Mouse (Mus musculus) heart, postnatal 0 days (tissue): ENCODE results near the gene Helz2. TPM values are rescaled to one million over a fixed set of nuclear protein-coding genes. Genes with fewer than 3 reads are reported as not detected.

Source experiments
- ATAC-seq: fragments of 200-750 bp; cut with Nextera tagmentation; 2 replicates; pipeline ENCODE4 v1.8.0; 2017; ENCODE audit warnings: low read depth, moderate number of reproducible peaks, moderate library complexity; ENCODE audit not compliant: insufficient read depth
- DNase-seq: peaks from one replicate; pipeline ENCODE4 v3.0.0-alpha.2; 2016; ENCODE audit warnings: low spot score
- H3K27ac ChIP-seq: fragments of 300-500 bp; sonication (generic); 2 replicates; pipeline ENCODE4 v1.5.1; 2014; ENCODE audit warnings: low read depth, mild to moderate bottlenecking
- H3K27me3 ChIP-seq: fragments of 300-500 bp; sonication (generic); 2 replicates; pipeline ENCODE4 v1.6.1; 2014; ENCODE audit warnings: low read length, mixed read lengths; ENCODE audit not compliant: control insufficient read depth, insufficient read depth
- H3K36me3 ChIP-seq: fragments of 300-500 bp; sonication (generic); replicated peaks from 2 replicates; pipeline ENCODE4 v1.6.1; 2014; ENCODE audit warnings: low read length, mixed read lengths; ENCODE audit not compliant: control insufficient read depth, insufficient read depth
- H3K4me1 ChIP-seq: fragments of 300-500 bp; sonication (generic); 2 replicates; pipeline ENCODE4 v1.6.1; 2014; ENCODE audit warnings: antibody characterized with exemption; ENCODE audit not compliant: control insufficient read depth, insufficient read depth
- H3K4me2 ChIP-seq: fragments of 300-500 bp; sonication (generic); 2 replicates; pipeline ENCODE4 v1.6.1; 2014; ENCODE audit warnings: low read depth, mild to moderate bottlenecking, low read length, moderate library complexity
- H3K4me3 ChIP-seq: fragments of 300-500 bp; sonication (generic); 2 replicates; pipeline ENCODE4 v1.5.1; 2014; ENCODE audit warnings: low read depth, low read length
- H3K9ac ChIP-seq: fragments of 300-500 bp; sonication (generic); replicated peaks from 2 replicates; pipeline ENCODE4 v1.6.1; 2014; ENCODE audit warnings: low read depth, low read length, mixed read lengths
- H3K9me3 ChIP-seq: fragments of 300-500 bp; sonication (generic); replicated peaks from 2 replicates; pipeline ENCODE4 v1.6.1; 2016; ENCODE audit warnings: low read length; ENCODE audit not compliant: control insufficient read depth
- CTCF ChIP-seq: IDR thresholded peaks from 2 replicates; pipeline ENCODE4 v1.5.1; 2016; ENCODE audit warnings: antibody characterized with exemption, control low read depth, low read depth
- EP300 ChIP-seq: IDR thresholded peaks from 2 replicates; pipeline ENCODE4 v1.6.1; 2016; ENCODE audit warnings: antibody characterized with exemption, low read depth
- WGBS: fragments of 180-500 bp; shearing (Covaris S2); extraction: QIAGEN DNeasy Blood & Tissue Kit; methylation state at CpG from one replicate; pipeline ENCODE4 v1.1.7; 2014; 5-methylcytosine and 5-hydroxymethylcytosine counted together
- polyA plus RNA-seq: library from polyadenylated mRNA; unstranded; fragments of >200 nt; fragmentation: Nextera tagmentation; extraction: Ambion mirVana; gene quantifications from 2 replicates; pipeline ENCODE4 v1.2.1, GENCODE M21; 2015
- total RNA-seq: library from RNA; depleted of rRNA; stranded (reverse); fragments of >200 nt; gene quantifications from 2 replicates; pipeline ENCODE4 v1.2.3, GENCODE M21; 2014; ENCODE audit warnings: low replicate concordance; rRNA removed

The Helz2 gene
- total and polyA plus RNA-seq, 2 experiments from 2014 or later: 0.90 to 19.4 TPM

GRCm38 (mm10) chr2:181180898-181181297, 60.9 kb downstream of the Helz2 start:
- no peak overlapping the region for H3K4me2 ChIP-seq
- no peaks in the 10 kb centered on the region for H3K36me3 ChIP-seq
- H3K4me3 ChIP-seq: no peak overlapping the region
- H3K27me3 ChIP-seq: no peaks in the 10 kb centered on the region
- DNase-seq: no peak
- TF ChIP-seq CTCF (no peak), EP300 (no peak)
- no peak overlapping the region for H3K9ac ChIP-seq
- no peaks in the 10 kb centered on the region for H3K4me1 ChIP-seq
- no peak overlapping the region for H3K27ac ChIP-seq
- H3K9me3 ChIP-seq: no peaks in the 10 kb centered on the region
- ATAC-seq: no peak
- WGBS: 59% methylated on average over 6 of the region's 6 CpGs

- TF ChIP-seq EP300: no peak
- TF ChIP-seq CTCF: no peak
- H3K4me1 ChIP-seq: no peaks in the 10 kb centered on the region
- ATAC-seq (no peak), DNase-seq (no peak)
- no peak overlapping the region for H3K4me3 ChIP-seq
- no peaks in the 10 kb centered on the region for H3K9me3 ChIP-seq
- H3K27me3 ChIP-seq: no peaks in the 10 kb centered on the region
- H3K36me3 ChIP-seq: no peaks in the 10 kb centered on the region
- 45% methylated on average over 5 of the region's 5 CpGs for WGBS
- H3K9ac ChIP-seq: no peak overlapping the region
- no peak overlapping the region for H3K4me2 ChIP-seq
- no peak overlapping the region for H3K27ac ChIP-seq
Observed at GRCm38 (mm10) chr2:181178471-181178870, 63.4 kb downstream of the Helz2 start.

GRCm38 (mm10) chr2:181178015-181178414, 63.8 kb downstream of the Helz2 start:
- no peaks in the 10 kb centered on the region for H3K4me1 ChIP-seq
- WGBS: 73% methylated on average over 3 of the region's 3 CpGs
- H3K27me3 ChIP-seq: no peaks in the 10 kb centered on the region
- ATAC-seq: no peak
- no peak overlapping the region for H3K9ac ChIP-seq
- DNase-seq: no peak
- H3K9me3 ChIP-seq: no peaks in the 10 kb centered on the region
- no peak for TF ChIP-seq EP300
- no peak for TF ChIP-seq CTCF
- H3K27ac ChIP-seq: no peak overlapping the region
- H3K4me3 ChIP-seq: no peak overlapping the region
- H3K36me3 ChIP-seq: no peaks in the 10 kb centered on the region
- no peak overlapping the region for H3K4me2 ChIP-seq

Other genes starting within 250 kb of the Helz2 start
- 0.81 TPM in 1 of 2 replicates, not detected in the other for gene Chrna4, start 198.5 kb downstream of the Helz2 start, total RNA-seq
- gene Chrna4, start 198.5 kb downstream of the Helz2 start, polyA plus RNA-seq: 0.05 and 0.12 TPM in 2 replicates
- 0.04 and 0.08 TPM in 2 replicates for gene Kcnq2, start 106.7 kb downstream of the Helz2 start, total RNA-seq
- gene Kcnq2, start 106.7 kb downstream of the Helz2 start, polyA plus RNA-seq: not detected in 2 replicates
- 263 and 291 TPM in 2 replicates for gene Eef1a2, start 85.0 kb downstream of the Helz2 start, total RNA-seq
- 19.9 and 21.6 TPM in 2 replicates for gene Eef1a2, start 85.0 kb downstream of the Helz2 start, polyA plus RNA-seq
- gene Ppdpf, start 54.8 kb downstream of the Helz2 start, total RNA-seq: 154 and 155 TPM in 2 replicates
- 145 and 157 TPM in 2 replicates for gene Ppdpf, start 54.8 kb downstream of the Helz2 start, polyA plus RNA-seq
- not detected in 2 replicates for gene Ptk6, start 39.2 kb downstream of the Helz2 start, total RNA-seq
- not detected in 2 replicates for gene Ptk6, start 39.2 kb downstream of the Helz2 start, polyA plus RNA-seq
- gene Srms, start 28.8 kb downstream of the Helz2 start, total RNA-seq: 0.04 TPM in 1 of 2 replicates, not detected in the other
- 0.08 and 0.10 TPM in 2 replicates for gene Srms, start 28.8 kb downstream of the Helz2 start, polyA plus RNA-seq
- not detected in 2 replicates for gene Fndc11, start 22.0 kb downstream of the Helz2 start, total RNA-seq
- gene Fndc11, start 22.0 kb downstream of the Helz2 start, polyA plus RNA-seq: not detected in 2 replicates
- 13.4 and 13.5 TPM in 2 replicates for gene Gmeb2, start 46.0 kb upstream of the Helz2 start, total RNA-seq
- 4.5 and 4.6 TPM in 2 replicates for gene Gmeb2, start 46.0 kb upstream of the Helz2 start, polyA plus RNA-seq
- gene Stmn3, start 72.5 kb upstream of the Helz2 start, total RNA-seq: 0.31 and 2.0 TPM in 2 replicates
- gene Stmn3, start 72.5 kb upstream of the Helz2 start, polyA plus RNA-seq: 0.16 and 0.78 TPM in 2 replicates
- gene Rtel1, start 77.7 kb upstream of the Helz2 start, total RNA-seq: 27.4 and 53.1 TPM in 2 replicates
- 7.6 and 10.0 TPM in 2 replicates for gene Rtel1, start 77.7 kb upstream of the Helz2 start, polyA plus RNA-seq
- 26.0 and 38.4 TPM in 2 replicates for gene Zgpat, start 122.9 kb upstream of the Helz2 start, total RNA-seq
- gene Zgpat, start 122.9 kb upstream of the Helz2 start, polyA plus RNA-seq: 18.7 and 19.2 TPM in 2 replicates
- 11.4 and 17.9 TPM in 2 replicates for gene Arfrp1, start 123.4 kb upstream of the Helz2 start, total RNA-seq
- gene Arfrp1, start 123.4 kb upstream of the Helz2 start, polyA plus RNA-seq: 54.8 and 59.4 TPM in 2 replicates
- gene Lime1, start 138.1 kb upstream of the Helz2 start, total RNA-seq: 11.1 and 21.1 TPM in 2 replicates
- 5.9 and 7.6 TPM in 2 replicates for gene Lime1, start 138.1 kb upstream of the Helz2 start, polyA plus RNA-seq
- gene Zbtb46, start 217.4 kb upstream of the Helz2 start, total RNA-seq: 13.3 and 18.4 TPM in 2 replicates
- 6.7 and 7.5 TPM in 2 replicates for gene Zbtb46, start 217.4 kb upstream of the Helz2 start, polyA plus RNA-seq